Mouse (Mus musculus) thymus, postnatal 14 days (tissue): ENCODE data around the gene Efcab7.

Experiments used
- DNase-seq: peaks from one replicate; pipeline ENCODE4 v3.0.0; 2021

The Efcab7 gene

DNA sequence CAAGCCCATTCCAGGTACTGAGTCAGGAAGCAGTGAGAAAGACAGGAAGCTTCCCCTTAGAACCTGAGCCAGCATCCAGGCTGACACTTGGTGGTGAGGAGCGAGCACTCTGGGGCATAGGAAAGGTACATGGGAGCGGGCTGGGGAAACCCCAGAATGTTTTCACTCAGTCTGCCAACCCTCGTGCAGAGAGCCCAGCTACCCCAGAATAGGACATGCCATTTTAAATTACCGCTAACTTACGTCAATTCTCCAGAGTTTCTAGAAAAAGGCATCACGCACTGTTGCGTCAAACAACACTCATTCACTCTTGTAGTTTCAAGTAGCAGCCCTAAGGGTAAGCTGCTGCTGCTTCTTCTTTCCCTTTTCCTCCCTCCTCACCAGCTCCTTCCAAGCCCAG is 116.0 kb downstream of the Efcab7 start:
- no peak for DNase-seq

DNA sequence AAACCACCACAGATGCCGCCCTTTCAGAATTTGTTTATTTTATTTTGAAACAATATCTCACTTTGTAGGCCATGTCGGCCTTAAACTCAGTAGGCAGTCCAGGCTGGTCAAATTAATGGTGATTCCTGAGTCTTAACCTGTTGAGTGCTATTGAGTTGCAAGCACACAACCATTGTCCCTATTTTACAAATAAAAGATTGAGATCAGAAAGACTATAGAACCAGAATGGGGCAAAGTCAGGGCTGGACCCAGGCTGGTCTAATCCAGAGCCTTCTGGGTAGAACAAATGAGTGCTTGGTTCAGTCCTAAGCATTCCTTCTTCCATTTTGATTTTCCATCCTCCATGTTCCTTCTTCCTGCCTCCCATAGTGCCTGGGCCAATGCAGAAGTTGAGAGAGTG is 117.5 kb downstream of the Efcab7 start:
- DNase-seq: no peak

DNA sequence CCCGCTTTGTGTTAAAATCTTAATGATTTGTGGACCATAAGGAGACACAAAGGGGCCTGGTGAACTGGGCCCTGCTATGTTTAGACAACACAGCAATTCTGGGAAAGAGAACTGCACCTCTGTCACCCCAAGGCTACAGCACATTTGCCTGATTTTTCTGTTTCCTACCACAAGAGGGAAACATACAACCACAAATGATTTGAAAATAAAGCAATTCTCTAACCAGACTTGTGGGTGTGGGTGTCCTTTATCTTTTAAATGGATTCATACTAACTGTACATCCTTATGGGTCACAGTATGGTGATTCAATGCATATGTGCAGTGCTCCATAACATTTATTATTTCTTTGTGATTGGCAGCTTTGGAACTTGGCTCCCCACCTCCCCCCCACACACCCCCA is 118.2 kb downstream of the Efcab7 start:
- no peak for DNase-seq

DNA sequence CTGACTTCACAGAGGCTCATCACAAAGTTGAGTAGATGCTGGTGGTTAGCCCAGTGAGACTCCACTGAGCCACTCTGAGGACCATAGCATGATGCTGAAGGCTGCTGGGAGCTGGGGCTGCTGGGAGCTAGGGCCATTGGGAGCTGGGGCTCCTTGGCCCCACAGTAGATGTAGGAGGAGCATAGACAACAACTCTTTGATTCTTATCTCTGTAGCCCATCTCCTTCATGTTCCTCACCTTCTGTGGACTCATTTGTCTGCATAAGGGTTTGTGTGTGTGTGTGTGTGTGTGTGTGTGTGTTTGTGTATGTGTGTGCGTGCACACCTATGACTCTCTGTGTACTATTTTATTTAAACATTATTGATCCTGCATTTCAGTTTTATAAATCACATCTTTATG is 118.9 kb downstream of the Efcab7 start:
- DNase-seq: no peak

DNA sequence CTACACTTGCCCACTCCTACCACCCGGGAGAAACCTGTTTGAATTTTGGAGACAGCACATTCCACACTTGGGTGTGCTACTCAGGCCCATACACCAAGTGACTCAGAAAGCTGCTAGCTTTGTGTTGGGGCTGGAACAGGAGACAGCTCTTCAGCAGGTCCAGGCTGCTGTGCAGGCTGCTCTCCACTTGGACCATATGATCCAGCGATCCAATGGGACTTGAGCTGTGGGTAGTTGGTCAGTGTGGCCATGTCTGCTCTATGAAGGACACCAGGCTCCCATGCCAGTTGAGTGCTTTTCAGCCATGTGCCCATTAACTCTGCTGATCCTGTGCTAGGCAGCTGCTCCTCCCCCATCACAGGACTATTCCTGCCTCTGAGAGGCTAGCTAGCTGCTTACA is 124.9 kb downstream of the Efcab7 start:
- no peak for DNase-seq

DNA sequence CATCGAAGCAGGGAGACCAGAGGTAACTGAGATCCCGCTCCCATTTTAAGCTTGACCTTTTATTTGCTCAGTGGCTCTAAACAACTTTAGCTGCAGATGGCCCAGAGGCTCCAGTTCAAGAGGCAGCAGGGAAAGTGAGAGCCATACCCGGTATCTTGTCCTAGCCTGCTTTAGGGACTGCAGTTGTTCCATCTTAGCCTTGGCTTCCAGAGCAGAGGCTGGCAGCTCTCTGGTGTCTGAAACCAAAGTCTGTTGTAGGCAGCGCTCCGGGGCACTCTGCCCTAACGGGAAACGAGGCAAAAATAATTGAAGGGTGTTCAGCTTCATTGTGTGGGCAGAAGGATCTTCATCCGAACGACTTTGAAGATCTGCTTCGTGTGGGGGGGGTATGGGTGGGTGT is 126.4 kb downstream of the Efcab7 start:
- no peak for DNase-seq

DNA sequence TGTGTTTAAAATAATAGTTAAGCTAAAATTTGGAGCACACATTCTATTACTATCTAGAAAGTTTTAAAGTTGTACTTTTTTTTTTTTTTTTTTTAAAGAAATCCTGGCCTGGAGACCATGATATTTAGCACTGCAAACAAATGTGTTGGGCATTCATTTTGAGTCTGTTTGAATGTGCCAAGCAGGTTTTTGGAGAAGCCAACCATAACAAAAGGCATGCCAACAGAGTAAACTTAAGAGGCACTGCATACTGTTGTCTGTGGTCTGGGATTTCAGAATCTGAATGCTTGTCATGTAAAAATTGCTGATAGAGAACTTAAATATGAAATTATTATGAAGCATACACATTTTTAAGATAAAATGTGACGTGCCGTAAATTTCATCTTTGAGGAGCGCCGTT is 128.2 kb downstream of the Efcab7 start:
- DNase-seq: no peak

DNA sequence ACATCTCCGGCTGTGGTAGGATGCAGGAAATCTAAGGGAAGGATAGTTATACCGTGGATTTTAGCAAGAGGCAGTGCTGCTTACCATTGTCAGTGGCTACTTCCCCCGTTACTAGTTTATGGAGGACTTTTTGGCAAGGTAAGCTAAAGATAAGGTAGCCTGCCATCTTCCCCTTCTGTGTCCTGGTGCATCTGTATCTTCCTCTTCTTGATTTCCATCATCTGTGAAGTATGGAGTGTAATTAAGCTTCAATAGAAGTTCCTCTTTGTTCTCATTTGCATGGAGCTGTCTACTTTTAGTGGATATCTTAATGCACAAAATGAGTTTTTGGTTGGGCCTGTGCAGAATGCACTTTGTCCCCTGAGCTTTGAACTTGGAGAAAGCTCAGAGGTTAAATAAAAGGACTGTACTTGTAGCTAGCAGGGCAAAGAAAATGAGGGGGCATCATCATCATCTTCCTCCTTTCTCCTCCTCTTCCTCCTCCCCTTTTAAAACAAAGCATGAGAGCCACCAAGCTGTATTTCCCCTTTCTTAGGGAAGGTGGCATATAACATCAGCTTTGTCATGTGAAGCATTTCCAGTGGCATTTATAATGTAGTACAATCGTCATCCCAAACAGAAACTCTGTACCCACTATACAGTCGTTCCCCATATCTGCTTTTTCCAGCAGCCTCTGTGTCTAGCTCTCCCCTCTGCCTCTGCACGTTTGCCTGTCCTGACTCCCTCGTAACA is 129.3 kb downstream of the Efcab7 start:
- no peak for DNase-seq

DNA sequence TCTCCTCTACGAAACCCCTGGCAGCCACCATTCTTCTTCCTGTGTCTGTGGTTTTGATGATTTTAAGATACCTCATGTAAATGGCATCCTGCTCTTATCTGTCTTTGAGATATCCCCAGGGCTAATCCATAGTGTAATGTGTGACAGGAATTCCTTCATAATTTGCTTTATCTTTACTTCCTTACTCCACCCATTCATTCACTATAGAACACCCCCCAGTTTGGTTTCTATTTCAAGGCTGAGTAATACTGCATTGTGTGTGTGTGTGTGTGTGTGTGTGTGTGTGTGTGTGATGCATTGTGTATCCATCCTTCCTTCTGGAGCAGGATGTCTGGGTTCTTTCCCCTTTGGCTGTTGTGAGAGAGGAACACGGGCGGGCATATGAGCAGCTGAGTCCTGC is 130.3 kb downstream of the Efcab7 start:
- no peak for DNase-seq
